Mouse (Mus musculus) splenic B cell, adult 2 months (primary cell): ENCODE results near the gene Tgoln1.

Experiments used
- DNase-seq: peaks from one replicate; pipeline ENCODE4 v3.0.0-alpha.2; 2011; ENCODE audit warnings: low read depth, low spot score
- H3K27me3 ChIP-seq: 2 replicates; pipeline ENCODE4 v1.6.1; 2012; ENCODE audit warnings: mild to moderate bottlenecking, low read length, moderate library complexity, mixed read lengths; ENCODE audit not compliant: control insufficient read depth, poor library complexity, insufficient read depth, severe bottlenecking
- H3K36me3 ChIP-seq: 2 replicates; pipeline ENCODE4 v1.6.1; 2012; ENCODE audit warnings: mild to moderate bottlenecking, low read length, moderate library complexity, mixed read lengths; ENCODE audit not compliant: control insufficient read depth, poor library complexity, insufficient read depth, severe bottlenecking

The Tgoln1 gene

DNA sequence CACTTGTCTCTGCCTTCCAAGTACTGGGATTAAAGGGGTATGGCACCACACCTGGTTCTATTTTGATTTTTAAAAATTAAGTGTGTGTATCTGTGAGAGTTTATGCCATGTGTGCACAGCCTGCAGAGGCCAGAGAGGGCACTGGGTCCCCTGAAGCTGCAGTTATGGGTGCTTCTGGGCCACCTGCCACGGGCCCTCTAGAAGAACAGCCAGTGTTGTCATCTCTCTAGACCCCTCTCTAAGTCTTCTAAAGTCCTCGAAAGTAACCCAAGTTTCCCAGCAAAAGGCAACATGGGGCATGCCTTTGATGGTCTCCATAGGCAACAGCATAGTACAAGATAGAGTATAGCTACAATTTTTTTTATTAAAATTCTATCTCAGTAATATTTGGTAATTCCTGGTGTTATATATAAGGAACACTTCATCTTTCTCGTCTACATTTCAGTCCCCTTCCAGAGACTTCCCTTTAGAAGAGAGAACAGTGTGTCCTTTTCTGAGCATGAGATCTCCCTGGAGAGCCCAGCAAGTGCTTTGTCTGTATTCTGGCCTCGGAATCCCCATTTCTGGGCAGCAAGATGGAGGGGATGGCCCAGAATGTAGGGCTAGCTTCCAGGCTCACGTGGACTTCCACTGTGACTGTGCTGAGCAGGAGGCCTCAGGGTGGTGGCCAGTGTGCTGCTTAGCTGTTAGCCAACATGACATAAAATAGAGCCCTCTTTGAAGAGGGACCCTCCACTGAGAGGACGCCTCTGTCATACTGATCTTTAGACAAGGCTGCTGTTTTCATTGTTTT, 23.6 kb downstream of the Tgoln1 start:
- peaks cover 2% of the 10 kb centered on the region; the same call in 1 of the 2 replicates for H3K36me3 ChIP-seq
- DNase-seq = no peak

DNA sequence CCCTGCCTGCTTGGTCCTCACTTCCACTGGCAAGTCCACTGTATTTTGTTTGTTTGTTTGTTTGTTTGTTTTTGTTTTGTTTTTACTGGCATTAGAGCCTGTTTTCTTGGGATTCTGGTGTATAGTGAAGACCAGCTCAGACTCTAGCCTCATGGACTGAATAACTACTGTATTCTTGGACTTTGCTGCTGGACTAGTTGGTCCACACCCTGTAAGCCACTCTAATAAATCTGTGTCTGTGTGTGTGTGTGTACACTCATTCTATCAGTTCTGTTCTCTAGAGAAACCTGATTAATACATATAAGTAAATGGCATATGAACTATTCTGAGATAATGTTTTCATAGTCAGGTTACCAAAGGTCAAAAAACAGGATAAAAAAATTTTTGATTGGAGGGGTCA, 26.7 kb downstream of the Tgoln1 start:
- Histone ChIP-seq H3K36me3 (peaks cover 2% of the 10 kb centered on the region), H3K27me3 (no peaks in the 10 kb centered on the region)
- no peak for DNase-seq

More for the DNA sequence above, 23.6 kb downstream of the Tgoln1 start:
- no peaks in the 10 kb centered on the region for H3K27me3 ChIP-seq

DNA sequence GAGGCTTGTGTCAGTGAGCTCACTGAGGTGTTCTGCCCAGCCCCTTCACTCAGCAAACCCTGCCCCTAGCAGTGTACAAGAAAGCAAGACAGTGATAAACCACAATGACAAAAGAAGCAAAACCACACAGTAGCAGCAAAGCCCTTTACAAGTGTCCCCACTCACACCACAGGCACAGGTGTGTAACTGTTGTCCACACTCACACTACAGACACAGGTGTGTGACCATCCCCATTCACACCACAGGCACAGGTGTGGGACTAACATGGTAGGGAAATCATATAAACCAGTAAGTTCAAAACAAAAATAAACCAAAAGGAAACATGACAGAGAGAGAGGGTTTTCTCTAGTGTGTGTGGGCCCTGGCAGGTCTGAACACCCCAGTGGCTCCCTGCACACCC, 28.5 kb downstream of the Tgoln1 start:
- H3K36me3 ChIP-seq = peaks cover 2% of the 10 kb centered on the region
- H3K27me3 ChIP-seq = no peaks in the 10 kb centered on the region
- DNase-seq = no peak

DNA sequence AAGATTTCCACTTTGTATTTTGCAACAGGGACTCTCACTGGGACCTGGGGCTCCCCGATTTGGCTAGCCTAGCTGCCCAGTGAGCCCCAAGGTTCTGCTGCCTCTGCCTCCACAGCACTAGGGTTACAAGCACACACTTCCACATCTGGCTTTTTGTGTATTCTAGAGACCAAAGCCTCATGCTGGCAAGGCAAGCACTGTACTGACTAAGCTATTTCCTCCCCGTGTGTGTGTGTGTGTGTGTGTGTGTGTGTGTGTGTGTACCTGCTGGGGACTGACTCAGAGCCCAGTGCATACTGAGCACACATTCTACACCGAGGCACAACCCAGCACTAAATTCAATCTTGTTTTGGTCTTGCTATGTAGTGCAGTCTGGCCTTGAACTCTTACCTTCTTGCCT, 30.1 kb downstream of the Tgoln1 start:
- no peak for DNase-seq
- H3K27me3 ChIP-seq = no peaks in the 10 kb centered on the region

DNA sequence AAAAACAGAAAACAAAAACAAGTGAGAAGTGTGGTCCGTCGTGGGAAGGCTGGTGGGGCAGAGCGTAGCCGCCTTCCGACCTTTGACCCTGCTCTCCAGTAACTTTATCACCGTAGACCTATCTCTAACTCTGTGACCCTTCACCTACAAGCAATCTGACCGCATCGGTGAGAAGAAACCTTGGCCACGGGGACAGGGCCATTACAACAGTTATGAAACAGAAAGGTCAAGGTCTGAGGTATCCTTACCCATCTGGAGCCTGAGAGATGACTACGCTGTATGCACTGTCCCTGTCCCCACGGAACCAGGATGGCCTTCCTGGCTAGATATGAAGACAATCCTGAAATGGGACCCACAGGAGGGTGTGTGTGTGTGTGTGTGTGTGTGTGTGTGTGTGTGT, 32.6 kb downstream of the Tgoln1 start:
- no peaks in the 10 kb centered on the region for H3K27me3 ChIP-seq
- H3K36me3 ChIP-seq = no peaks in the 10 kb centered on the region; the same call in 1 of the 2 replicates
- DNase-seq = no peak

More for the DNA sequence above, 30.1 kb downstream of the Tgoln1 start:
- no peaks in the 10 kb centered on the region; the same call in 1 of the 2 replicates for H3K36me3 ChIP-seq

- no peak for DNase-seq
- H3K27me3 ChIP-seq = no peaks in the 10 kb centered on the region
- no peaks in the 10 kb centered on the region; the same call in none of the 2 replicates for H3K36me3 ChIP-seq
These were observed 33.5 kb downstream of the Tgoln1 start for GRCm38 (mm10) chr6:72583211-72583839.

DNA sequence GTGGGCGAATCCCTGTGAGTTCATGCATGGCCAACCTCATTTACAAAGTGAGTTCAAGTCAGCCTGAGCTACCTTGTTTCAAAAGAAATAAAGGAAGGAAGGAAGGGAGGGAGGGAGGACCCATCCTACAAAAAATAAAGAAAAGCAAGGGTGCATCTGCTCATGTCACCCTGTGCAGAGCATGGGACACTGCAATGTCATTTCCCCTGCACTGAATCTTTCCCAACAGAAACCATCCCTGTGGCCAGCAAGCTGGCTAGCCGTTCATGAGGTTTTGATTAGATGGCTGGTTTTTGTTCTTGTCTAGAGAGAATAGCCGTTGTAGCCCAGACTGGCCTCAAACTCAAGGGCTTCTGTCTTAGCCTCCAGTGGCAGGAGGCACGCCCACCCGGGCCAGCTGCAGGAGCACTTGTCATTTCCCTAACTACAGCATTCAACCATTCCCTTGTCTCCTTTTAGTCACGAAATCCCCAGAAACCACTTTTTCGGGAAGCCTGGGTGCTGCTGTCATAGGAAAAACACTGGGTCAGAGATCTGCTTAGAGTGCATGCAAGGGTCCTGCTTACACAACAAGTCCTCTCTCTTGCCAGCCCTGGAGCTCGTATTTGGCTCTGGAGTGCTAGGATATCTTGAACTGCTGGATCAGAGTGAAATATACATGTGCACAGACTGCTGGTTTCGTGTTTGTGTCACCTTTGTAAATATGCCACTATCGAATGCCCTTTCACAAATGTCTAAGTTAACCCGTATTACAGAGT, 35.0 kb downstream of the Tgoln1 start:
- peaks cover 2% of the 10 kb centered on the region; the same call in 1 of the 2 replicates for H3K36me3 ChIP-seq
- no peaks in the 10 kb centered on the region for H3K27me3 ChIP-seq
- DNase-seq = no peak

DNA sequence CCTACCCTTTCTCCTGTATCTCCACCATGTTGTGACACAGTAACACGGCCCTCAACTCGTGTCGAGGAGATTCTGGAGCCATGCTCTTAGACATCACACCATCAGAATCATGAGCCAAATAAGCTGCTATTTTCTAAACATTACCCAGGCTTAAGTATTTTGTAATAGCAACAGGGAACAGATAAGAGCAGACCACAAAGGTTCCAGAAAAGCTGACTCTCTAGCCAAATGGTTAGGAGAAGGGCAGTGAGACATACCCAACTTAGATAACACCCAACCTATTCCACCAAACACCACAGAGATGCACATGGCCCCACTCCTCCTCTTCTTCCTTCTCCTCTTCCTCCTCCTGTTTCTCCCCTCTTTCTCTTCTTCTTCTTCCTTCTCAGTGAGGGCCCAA, 40.8 kb downstream of the Tgoln1 start:
- no peaks in the 10 kb centered on the region for H3K27me3 ChIP-seq
- H3K36me3 ChIP-seq = peaks cover 2% of the 10 kb centered on the region
- DNase-seq = no peak

DNA sequence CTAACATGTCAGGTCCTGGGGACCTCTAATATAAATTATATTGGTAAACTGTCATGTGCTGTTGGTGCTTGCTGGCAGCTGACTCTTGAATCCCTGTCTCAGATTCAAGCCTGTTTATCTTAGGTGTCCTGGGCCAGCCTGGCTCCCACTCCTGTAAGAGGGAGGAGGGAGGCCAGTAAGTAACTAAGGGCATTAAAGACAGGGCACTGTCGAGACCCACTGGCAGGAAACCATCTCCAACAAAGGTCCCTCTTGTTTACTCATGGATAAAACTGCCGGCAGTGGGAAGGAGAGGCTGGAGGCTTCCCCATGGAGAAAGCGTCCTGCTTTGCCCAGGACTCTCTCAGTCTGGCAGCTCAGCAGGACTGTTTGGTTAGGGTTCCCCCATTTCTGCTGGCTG, 45.0 kb downstream of the Tgoln1 start:
- no peaks in the 10 kb centered on the region; the same call in none of the 2 replicates for H3K36me3 ChIP-seq
- no peak for DNase-seq
- no peaks in the 10 kb centered on the region for H3K27me3 ChIP-seq

DNA sequence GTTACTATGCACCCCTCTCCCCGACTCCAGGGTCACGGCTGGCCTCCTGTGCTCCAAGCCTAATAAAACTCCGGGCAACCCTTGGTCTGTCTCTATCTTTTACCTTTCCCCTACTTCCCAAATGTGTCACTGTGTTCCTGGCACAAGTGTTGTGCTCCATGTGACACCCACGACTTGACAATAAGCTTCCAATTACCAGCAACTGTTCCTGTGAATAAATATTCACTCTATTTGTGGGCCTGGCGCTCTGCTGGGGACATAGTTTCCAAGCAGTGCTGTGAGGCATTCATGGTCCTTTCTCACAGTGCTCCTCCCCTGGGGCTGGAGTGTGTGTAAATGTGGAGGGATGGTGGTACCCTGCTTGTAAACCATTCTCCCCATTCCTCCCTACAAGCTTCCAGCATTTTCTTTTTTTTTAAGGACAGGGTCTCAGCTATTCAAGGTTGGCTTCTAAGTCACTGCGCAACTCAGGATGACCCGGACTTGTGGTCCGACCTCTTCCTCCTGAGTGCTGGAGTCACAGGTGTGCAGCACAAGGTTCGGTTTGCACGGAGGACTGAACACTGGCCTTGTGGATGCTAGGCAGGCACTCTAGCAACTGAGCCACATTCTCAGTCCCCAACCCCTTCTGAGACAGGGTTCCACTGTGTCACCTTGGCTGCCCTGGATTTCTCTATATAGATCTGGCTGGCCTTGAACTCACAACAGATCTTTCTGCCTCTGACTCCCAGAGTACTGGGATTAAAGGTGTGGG, 46.0 kb downstream of the Tgoln1 start:
- no peak for DNase-seq
- no peaks in the 10 kb centered on the region; the same call in none of the 2 replicates for H3K36me3 ChIP-seq
- no peaks in the 10 kb centered on the region for H3K27me3 ChIP-seq

DNA sequence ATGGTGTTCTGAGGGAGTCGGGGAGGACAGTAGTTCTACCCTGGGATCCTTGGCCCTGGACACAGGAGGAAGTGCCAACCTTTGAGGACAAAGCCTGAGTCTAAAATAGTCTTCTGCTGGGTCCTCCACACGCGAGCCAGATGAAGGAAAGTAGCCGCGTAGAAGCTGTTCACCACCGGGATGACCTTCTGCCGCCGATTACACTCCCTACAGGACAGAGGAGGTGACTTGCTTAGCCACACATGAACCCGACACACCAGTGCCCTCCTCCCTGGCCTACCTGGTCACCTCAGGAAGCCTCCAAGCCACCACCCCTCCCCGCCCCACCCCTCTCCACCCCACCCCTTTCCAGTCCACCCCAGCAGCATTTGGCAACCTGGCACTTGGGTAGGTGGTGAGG, 48.1 kb downstream of the Tgoln1 start:
- DNase-seq = no peak

GRCm38 (mm10) chr6:72567508-72567907, 49.3 kb downstream of the Tgoln1 start:
- Histone ChIP-seq H3K36me3 (no peaks in the 10 kb centered on the region; the same call in 1 of the 2 replicates), H3K27me3 (no peaks in the 10 kb centered on the region)
- no peak for DNase-seq

More for the DNA sequence above, 48.1 kb downstream of the Tgoln1 start:
- H3K36me3 ChIP-seq = no peaks in the 10 kb centered on the region; the same call in 1 of the 2 replicates
- H3K27me3 ChIP-seq = no peaks in the 10 kb centered on the region

GRCm38 (mm10) chr6:72566044-72566443, 50.8 kb downstream of the Tgoln1 start:
- H3K27me3 ChIP-seq = no peaks in the 10 kb centered on the region
- H3K36me3 ChIP-seq = no peaks in the 10 kb centered on the region; the same call in none of the 2 replicates
- DNase-seq = peak; percentile 91

GRCm38 (mm10) chr6:72565506-72565905, 51.3 kb downstream of the Tgoln1 start:
- DNase-seq = no peak
- H3K27me3 ChIP-seq = no peaks in the 10 kb centered on the region

More at GRCm38 (mm10) chr6:72565506-72565905, 51.3 kb downstream of the Tgoln1 start:
- H3K36me3 ChIP-seq = no peaks in the 10 kb centered on the region; the same call in none of the 2 replicates
